Mouse (Mus musculus): Measurements from ENCODE around the gene Tnip2. TPM values are rescaled to one million over a fixed set of nuclear protein-coding genes. Genes with fewer than 3 reads are reported as not detected.

Gene Tnip2
- polyA plus RNA-seq, 1 experiment from 2014 or later, result 15.8 TPM

- WGBS, result 47% methylated on average over 5 of the region's 5 CpGs
- Histone ChIP-seq H3K36me3 (peaks cover 31% of the 10 kb centered on the region), H3K9me3 (replicated peaks) (no peaks in the 10 kb centered on the region), H3K4me3 (no peak overlapping the region), H3K27ac (ENCODE audit: poor library complexity, severe bottlenecking) (no peak overlapping the region), H3K4me2 (no peak overlapping the region), H3K27me3 (replicated peaks) (no peaks in the 10 kb centered on the region), H3K9ac (no peak overlapping the region), H3K4me1 (replicated peaks) (peaks cover 6% of the 10 kb centered on the region; the same call in 1 of the 2 replicates)
- ATAC-seq (ENCODE audit: insufficient number of reproducible peaks, low FRiP score), result no peak
Observed at GRCm38 (mm10) chr5:34500886-34501285, 12.9 kb downstream of the Tnip2 start.

- Histone ChIP-seq H3K9me3 (replicated peaks) (no peaks in the 10 kb centered on the region), H3K4me2 (no peak overlapping the region), H3K9ac (no peak overlapping the region), H3K4me3 (no peak overlapping the region), H3K27ac (ENCODE audit: poor library complexity, severe bottlenecking) (no peak overlapping the region), H3K27me3 (replicated peaks) (no peaks in the 10 kb centered on the region), H3K36me3 (peaks cover 29% of the 10 kb centered on the region), H3K4me1 (replicated peaks) (peaks cover 6% of the 10 kb centered on the region; the same call in 1 of the 2 replicates)
- no peak for ATAC-seq (ENCODE audit: insufficient number of reproducible peaks, low FRiP score)
- WGBS, result 79% methylated on average over 6 of the region's 6 CpGs
Observed at GRCm38 (mm10) chr5:34496745-34497144, 17.0 kb downstream of the Tnip2 start.

DNA sequence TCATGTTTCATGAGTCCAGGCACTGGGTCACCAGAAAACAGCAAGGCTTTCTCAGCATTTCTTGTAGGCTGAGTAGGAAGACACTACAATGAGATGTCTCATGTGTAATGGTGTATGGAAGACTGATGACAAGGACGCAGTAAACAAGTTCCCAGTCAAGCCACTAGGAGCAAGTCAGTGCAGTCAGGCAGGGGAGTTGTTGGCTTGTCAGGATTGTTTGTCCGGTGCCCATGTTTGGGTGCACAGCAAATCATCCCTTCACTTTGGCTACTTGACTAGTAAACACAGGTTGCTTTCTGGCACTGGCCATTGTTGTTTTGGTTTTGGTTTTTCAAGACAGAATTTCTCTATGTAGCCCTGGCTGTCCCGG is 24.4 kb downstream of the Tnip2 start:
- Histone ChIP-seq H3K4me1 (replicated peaks) (no peaks in the 10 kb centered on the region), H3K9me3 (replicated peaks) (no peaks in the 10 kb centered on the region), H3K27ac (ENCODE audit: poor library complexity, severe bottlenecking) (no peak overlapping the region), H3K4me2 (no peak overlapping the region), H3K27me3 (replicated peaks) (no peaks in the 10 kb centered on the region), H3K36me3 (peaks cover 29% of the 10 kb centered on the region), H3K4me3 (no peak overlapping the region), H3K9ac (no peak overlapping the region)
- ATAC-seq (ENCODE audit: insufficient number of reproducible peaks, low FRiP score), result no peak
- WGBS, result 85% methylated on average over 3 of the region's 3 CpGs

DNA sequence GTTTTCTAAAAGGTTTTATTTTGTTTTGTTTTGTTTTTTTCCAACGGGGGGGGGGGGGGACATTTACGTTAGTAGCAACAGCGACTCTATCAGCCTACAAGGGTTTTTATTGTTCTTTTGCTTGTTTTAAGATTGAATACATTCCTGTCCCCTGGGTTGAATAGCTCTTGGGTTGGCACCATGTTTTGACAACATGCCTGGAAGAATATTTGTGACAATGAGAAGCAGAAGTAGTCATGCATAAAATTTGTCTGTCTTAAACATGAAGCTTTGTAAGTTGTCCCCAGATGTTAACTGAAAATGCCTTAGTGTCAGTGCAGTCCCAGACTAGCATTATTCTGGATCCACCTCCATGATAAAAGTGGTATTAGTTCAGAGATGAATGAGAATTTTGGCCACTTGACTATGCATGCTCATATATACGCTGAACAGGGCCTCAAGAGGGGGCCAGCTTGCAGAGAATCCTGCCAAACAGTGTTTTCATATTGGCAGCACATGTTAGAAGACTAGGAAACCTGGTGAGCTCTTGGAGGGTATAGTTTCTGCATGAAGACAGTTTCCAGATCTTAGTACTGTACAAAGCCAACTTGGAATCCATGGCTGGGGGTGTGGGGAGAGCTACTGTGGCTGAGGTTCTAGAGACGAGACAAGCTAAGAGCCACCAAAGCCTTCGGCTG is 24.9 kb downstream of the Tnip2 start:
- WGBS, result 75% methylated on average over 6 of the region's 6 CpGs
- H3K27ac ChIP-seq (ENCODE audit: poor library complexity, severe bottlenecking), result no peak overlapping the region
- H3K36me3 ChIP-seq, result peaks cover 30% of the 10 kb centered on the region
- H3K4me3 ChIP-seq, result no peak overlapping the region
- no peaks in the 10 kb centered on the region for H3K4me1 ChIP-seq (replicated peaks)
- no peak overlapping the region for H3K9ac ChIP-seq
- no peak for ATAC-seq (ENCODE audit: insufficient number of reproducible peaks, low FRiP score)
- H3K4me2 ChIP-seq, result no peak overlapping the region
- no peaks in the 10 kb centered on the region for H3K27me3 ChIP-seq (replicated peaks)
- no peaks in the 10 kb centered on the region for H3K9me3 ChIP-seq (replicated peaks)

DNA sequence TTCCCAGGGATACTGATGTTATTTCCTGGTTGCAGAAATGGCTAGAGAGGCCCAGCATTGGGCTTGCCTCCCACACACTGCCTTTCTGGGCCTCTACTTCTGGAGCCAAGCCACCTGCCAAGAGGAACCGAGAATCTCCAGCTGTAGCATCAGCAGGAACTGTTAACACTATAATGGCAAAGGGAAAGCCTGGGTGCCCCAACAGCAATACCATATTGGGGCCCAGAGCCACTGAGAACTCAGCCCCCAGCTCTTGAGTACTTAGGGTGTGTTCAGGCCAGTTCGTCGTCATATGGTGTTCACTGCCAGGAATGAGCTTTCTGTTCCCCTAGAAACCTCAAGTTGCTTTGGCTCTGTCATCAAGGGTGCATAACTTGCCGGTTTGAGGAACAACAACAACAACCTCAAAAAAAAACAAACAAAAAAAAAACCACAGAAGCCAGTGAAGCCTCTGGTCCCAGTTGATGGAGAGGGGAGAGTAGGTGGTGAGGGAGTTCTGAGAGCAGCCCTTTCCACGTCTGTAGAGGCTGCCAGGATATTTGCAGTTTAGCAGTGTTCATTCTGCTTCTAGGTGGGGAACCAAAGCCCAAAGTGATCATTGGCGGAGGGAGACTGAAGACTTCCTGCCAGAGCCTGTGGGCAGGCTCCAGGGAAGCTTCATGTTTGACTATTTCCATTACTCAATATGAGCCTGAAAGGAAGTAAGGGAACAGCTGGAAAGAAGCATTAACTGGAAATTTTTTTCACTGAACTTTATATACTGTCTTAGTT is 26.3 kb downstream of the Tnip2 start:
- Histone ChIP-seq H3K27me3 (replicated peaks) (no peaks in the 10 kb centered on the region), H3K4me1 (replicated peaks) (no peaks in the 10 kb centered on the region), H3K9me3 (replicated peaks) (no peaks in the 10 kb centered on the region), H3K36me3 (peaks cover 37% of the 10 kb centered on the region), H3K4me3 (no peak overlapping the region), H3K27ac (ENCODE audit: poor library complexity, severe bottlenecking) (no peak overlapping the region), H3K9ac (no peak overlapping the region), H3K4me2 (no peak overlapping the region)
- 68% methylated on average over 6 of the region's 6 CpGs for WGBS
- no peak for ATAC-seq (ENCODE audit: insufficient number of reproducible peaks, low FRiP score)

DNA sequence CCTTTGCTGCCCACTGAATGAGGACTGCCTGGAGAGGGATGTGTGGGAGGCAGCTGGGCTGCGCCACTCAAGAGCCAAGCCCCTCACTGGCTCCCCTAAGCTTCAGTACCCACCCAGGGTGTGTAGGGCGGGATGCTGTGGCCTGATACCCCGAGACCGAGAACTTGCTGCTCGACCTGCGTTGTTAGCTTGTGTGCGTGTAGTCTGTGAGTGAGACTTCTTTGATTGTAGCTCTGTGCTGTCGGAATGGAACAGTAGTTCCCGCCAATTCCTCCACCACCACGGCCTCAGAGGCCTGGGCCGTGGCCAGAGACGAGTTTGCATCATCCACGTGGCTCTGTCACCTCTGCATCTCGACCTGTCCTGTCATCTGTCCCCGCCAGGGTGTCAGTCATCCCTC is 28.1 kb downstream of the Tnip2 start:
- Histone ChIP-seq H3K27ac (ENCODE audit: poor library complexity, severe bottlenecking) (no peak overlapping the region), H3K4me1 (replicated peaks) (no peaks in the 10 kb centered on the region), H3K4me3 (no peak overlapping the region), H3K27me3 (replicated peaks) (no peaks in the 10 kb centered on the region), H3K9ac (no peak overlapping the region), H3K9me3 (replicated peaks) (no peaks in the 10 kb centered on the region), H3K36me3 (peaks cover 53% of the 10 kb centered on the region), H3K4me2 (no peak overlapping the region)
- no peak for ATAC-seq (ENCODE audit: insufficient number of reproducible peaks, low FRiP score)
- 89% methylated on average over 15 of the region's 15 CpGs for WGBS

GRCm38 (mm10) chr5:34480926-34481325 is 32.9 kb downstream of the Tnip2 start:
- no peak overlapping the region for H3K4me2 ChIP-seq
- H3K4me3 ChIP-seq, result no peak overlapping the region
- WGBS, result 82% methylated on average over 3 of the region's 3 CpGs
- no peaks in the 10 kb centered on the region for H3K9me3 ChIP-seq (replicated peaks)
- peaks cover 78% of the 10 kb centered on the region for H3K36me3 ChIP-seq
- H3K4me1 ChIP-seq (replicated peaks), result no peaks in the 10 kb centered on the region
- H3K27ac ChIP-seq (ENCODE audit: poor library complexity, severe bottlenecking), result no peak overlapping the region
- no peaks in the 10 kb centered on the region for H3K27me3 ChIP-seq (replicated peaks)
- no peak overlapping the region for H3K9ac ChIP-seq
- no peak for ATAC-seq (ENCODE audit: insufficient number of reproducible peaks, low FRiP score)

- Histone ChIP-seq H3K27ac (ENCODE audit: poor library complexity, severe bottlenecking) (no peak overlapping the region), H3K9ac (no peak overlapping the region), H3K4me1 (replicated peaks) (no peaks in the 10 kb centered on the region), H3K27me3 (replicated peaks) (no peaks in the 10 kb centered on the region), H3K9me3 (replicated peaks) (no peaks in the 10 kb centered on the region), H3K4me3 (no peak overlapping the region), H3K36me3 (peaks cover 59% of the 10 kb centered on the region), H3K4me2 (no peak overlapping the region)
- WGBS, result 83% methylated on average over 2 of the region's 2 CpGs
- peak; percentile 57; the same call in 1 of the 2 replicates for ATAC-seq (ENCODE audit: insufficient number of reproducible peaks, low FRiP score)
Observed at GRCm38 (mm10) chr5:34468039-34468775, 45.6 kb downstream of the Tnip2 start.

DNA sequence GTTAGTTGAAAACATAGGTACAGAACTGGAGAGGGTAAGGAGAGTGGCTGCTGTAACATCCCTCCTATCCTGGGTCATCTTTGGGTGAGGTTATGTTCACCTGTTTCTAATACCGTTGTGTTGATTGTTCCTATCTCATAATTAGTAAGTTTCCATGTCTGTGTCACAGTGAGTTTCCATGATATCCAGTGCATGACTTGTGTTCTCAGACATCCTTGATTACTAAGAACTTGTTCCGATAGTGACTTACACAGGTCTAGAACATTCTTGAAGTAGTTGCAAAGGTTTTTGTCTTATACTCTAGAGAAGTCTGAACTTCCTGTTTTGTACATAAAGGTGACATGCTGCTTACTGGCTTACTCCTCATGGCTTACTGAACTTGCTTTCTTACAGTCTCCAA is 47.1 kb downstream of the Tnip2 start:
- Histone ChIP-seq H3K4me1 (replicated peaks) (no peaks in the 10 kb centered on the region), H3K27me3 (replicated peaks) (no peaks in the 10 kb centered on the region), H3K9ac (no peak overlapping the region), H3K4me2 (no peak overlapping the region), H3K27ac (ENCODE audit: poor library complexity, severe bottlenecking) (no peak overlapping the region), H3K9me3 (replicated peaks) (no peaks in the 10 kb centered on the region), H3K36me3 (peaks cover 66% of the 10 kb centered on the region), H3K4me3 (no peak overlapping the region)
- no peak for ATAC-seq (ENCODE audit: insufficient number of reproducible peaks, low FRiP score)
- whole genome bisulfite sequencing, result 90% methylated on average over 2 of the region's 2 CpGs

- Histone ChIP-seq H3K9me3 (replicated peaks) (no peaks in the 10 kb centered on the region), H3K4me3 (no peak overlapping the region), H3K4me2 (no peak overlapping the region), H3K27me3 (replicated peaks) (no peaks in the 10 kb centered on the region), H3K9ac (no peak overlapping the region), H3K27ac (ENCODE audit: poor library complexity, severe bottlenecking) (no peak overlapping the region), H3K36me3 (peaks cover 68% of the 10 kb centered on the region), H3K4me1 (replicated peaks) (no peaks in the 10 kb centered on the region)
- no peak for ATAC-seq (ENCODE audit: insufficient number of reproducible peaks, low FRiP score)
- 96% methylated on average over 1 of the region's 1 CpGs for WGBS
Observed at GRCm38 (mm10) chr5:34466079-34466478, 47.7 kb downstream of the Tnip2 start.

- 92% methylated on average over 6 of the region's 6 CpGs for WGBS
- no peaks in the 10 kb centered on the region for H3K9me3 ChIP-seq (replicated peaks)
- no peak overlapping the region for H3K27ac ChIP-seq (ENCODE audit: poor library complexity, severe bottlenecking)
- H3K4me3 ChIP-seq, result no peak overlapping the region
- H3K36me3 ChIP-seq, result peaks cover 86% of the 10 kb centered on the region
- no peaks in the 10 kb centered on the region for H3K4me1 ChIP-seq (replicated peaks)
- no peak overlapping the region for H3K4me2 ChIP-seq
- no peak for ATAC-seq (ENCODE audit: insufficient number of reproducible peaks, low FRiP score)
- no peaks in the 10 kb centered on the region for H3K27me3 ChIP-seq (replicated peaks)
- no peak overlapping the region for H3K9ac ChIP-seq
Observed at GRCm38 (mm10) chr5:34461841-34462240, 52.0 kb downstream of the Tnip2 start.
